Mouse (Mus musculus) right cerebral cortex, adult 18-20 months (tissue): ENCODE measurements around the gene 5330417C22Rik.
"Not testable (repeated sequence)": the region's sequence is repeated elsewhere in the genome, so short reads cannot be mapped to it uniquely, and the experiment has no call there.

Source experiments
- DNase-seq: peaks from one replicate; pipeline ENCODE4 v3.0.0; 2022; ENCODE audit warnings: mixed read lengths

The 5330417C22Rik gene

DNA sequence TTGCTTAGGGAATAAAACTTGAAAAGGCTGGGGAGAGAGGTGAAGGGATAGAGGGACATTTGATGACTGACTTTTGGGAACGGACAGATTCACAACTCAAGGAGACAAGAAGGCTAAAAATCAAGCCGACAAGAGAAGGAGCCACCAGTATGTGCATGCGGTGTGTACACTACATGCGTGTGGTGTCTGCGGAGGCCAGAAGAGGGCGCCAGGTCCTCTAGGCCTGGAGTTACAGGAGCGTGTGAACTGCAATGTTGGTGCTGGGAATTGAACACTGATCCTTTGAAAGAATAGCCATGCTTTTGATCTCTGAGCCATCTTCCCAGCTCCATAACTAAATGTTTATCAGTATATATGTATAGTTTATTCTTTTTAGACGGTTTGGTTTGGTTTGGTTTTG lies 7.8 kb downstream of the 5330417C22Rik start:
- DNase-seq: no peak

DNA sequence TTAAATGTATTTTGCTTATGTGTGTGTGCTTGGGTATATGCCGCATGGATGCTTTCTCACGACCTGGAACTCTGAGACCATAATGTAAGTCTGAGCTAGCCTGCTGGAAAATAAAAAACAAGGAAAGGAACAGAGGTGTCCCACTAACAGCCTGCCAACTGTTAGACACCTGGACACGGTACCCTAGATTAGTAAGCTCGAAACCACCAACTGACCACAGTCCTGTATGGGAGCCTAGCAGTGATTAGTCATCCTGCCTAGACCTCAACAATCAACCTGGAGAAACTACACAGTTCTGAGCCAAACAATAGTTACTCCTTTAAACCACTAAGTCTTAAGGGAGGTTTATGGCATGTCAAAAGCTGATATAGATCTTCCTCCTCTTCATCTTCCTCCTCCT lies 12.9 kb downstream of the 5330417C22Rik start:
- DNase-seq: no peak

DNA sequence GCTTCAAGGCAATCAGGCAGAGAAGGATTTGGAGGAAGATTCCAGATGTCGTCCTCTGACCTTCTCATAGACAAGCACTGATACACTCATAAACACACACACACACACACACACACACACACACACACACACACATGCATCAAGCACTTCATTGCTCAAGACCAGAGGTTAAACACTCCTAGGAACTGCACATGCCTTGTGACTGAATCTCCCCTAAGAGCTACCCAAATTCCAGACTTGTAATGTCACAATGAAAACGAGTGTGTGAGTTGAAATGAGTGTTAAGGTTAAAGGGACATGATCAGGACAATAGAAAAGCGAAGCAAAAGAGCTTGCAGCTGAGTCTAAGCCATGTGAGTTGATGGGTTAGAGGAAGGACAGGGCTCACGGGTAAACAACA lies 18.1 kb downstream of the 5330417C22Rik start:
- DNase-seq: no peak

DNA sequence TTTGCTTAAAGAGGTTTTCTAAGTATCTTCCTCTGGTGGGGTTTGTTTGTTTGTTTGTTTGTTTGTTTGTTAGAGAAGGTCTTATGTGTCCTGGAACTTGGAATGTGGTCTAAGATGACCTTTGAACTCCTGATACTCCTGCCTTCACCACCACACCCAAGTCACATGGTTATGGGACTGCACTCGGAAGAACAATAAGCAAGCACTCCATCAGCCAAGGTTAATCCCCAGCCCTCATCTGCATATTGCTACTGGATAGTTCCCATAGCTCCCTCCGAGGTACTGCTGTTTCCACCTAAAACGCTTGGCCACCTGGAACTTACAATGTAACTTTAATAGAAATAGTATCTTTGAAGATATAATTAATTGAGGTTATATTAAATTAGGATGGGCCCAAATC lies 22.9 kb downstream of the 5330417C22Rik start:
- DNase-seq: no peak

DNA sequence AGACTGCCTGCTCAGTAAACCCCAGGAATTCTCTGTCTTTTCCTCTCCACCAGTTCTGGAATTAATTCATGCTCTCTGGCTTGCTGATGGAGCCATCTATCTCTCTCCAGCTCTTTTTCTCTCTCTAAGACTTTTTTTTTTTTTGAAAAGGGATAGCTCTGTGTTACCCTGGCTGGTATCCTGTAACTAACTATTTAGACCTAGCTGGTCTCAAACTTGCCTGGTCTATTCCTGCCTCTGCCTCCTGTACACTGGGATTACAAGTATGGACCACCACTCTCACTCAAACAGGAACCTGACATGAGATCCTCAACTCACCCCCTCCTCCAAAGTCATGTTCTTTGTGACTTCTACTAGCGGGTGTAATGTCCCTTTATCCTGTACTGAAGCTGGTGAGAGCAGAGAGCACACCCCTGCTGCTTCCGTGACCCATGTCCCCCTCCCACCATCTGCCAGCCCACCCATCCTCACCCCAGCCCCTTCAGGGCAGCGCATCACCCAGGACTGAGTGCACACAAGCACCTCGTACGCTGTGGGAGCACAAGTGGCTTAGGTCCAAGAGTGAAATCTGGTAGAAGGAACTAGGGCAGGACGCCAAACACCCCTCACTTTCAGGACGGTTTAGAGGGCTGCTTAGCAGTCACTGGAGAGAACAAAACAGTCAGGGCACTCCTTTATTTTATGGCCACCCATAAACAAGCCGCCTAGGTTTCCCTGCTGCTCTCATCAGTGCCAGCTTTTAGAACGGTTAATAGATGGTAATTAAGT lies 25.4 kb downstream of the 5330417C22Rik start:
- DNase-seq: peak; percentile 29

DNA sequence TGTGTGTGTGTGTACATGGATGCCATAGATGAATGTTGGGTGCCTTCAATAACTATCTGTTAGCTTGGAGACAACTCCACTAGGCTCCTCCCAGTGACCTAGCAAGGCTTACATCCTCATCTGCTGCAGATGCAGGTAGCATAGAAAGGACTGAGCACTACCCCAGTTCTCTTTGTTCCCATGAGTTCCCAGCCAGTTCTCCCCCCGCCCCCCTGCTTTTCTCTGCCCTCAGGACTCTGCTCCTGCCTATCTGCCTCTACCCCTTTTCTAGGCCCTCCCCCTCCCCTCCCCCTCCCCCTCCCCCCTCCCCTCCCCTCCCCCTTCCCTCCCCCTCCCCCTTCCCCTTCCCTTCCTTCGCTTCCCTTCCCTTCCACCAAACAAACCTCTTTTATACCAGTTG lies 26.2 kb downstream of the 5330417C22Rik start:
- no peak for DNase-seq

DNA sequence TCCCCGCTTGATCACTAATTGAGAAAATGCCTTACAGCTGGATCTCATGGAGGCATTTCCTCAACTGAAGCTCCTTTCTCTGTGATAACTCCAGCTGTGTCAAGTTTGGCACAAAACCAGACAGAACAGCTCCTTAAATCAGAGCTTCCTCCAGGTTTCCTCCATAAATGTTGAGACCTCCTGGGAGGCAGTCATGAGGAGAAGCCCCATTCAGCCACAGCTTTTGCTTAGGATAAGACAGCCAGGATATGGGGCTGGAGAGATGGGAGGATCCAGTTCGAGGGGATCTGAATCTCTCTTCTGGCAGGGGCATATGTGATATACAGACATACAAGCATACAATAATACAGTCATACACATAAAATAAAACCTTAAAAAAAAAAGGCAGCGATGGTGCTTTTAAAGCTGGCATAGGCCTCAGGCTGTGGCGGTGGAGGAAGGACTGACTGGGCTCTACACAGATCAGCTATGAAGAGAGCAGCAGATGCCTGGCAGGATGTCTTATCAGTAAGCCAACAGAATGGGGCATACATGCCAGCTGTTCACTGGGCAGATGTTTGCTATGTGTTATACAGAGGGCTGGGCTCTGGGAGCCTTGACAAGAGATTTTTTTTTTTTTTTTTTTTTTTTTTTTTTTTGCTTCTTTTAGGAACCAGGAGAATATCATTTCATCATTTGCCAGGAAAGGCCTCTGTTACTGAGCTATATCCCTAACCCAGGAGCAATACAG lies 27.4 kb downstream of the 5330417C22Rik start:
- no peak for DNase-seq

DNA sequence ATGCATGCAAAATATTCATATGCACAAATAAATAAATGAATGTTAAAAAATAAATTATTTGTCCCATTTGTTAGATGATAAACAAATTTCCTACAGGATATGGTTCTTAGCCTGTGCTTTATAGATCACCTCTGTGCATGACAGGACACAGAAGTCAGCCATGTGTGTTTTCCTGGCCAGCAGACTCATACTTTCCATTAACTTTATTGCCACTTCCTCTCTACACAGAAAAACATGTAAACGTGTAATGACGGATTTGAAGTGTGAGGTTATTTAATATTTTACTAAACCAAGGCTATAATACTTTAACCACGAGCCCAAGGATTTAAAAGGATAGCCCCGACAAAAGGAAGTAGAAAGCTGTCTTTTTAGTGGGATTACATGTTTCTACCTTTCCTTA lies 32.4 kb downstream of the 5330417C22Rik start:
- no peak for DNase-seq

DNA sequence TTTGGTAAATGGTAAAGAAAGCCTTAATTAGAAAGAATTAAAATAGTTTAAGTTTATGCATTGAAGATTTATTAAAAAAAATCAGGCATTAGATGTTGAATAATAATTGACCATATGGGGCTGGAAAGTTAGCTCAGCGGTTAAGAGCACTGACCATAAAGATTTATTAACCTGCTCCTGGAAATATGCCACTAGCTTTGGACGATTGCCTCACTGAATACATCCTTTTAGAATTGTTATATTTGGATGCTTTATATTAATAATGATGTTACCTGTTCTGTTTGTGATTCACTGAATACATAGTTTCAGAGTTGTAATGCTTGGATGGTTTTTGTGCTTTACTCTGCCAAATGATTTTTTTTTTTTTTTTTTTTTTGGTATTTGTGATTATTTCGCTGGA lies 34.9 kb downstream of the 5330417C22Rik start:
- not testable (repeated sequence) for DNase-seq

DNA sequence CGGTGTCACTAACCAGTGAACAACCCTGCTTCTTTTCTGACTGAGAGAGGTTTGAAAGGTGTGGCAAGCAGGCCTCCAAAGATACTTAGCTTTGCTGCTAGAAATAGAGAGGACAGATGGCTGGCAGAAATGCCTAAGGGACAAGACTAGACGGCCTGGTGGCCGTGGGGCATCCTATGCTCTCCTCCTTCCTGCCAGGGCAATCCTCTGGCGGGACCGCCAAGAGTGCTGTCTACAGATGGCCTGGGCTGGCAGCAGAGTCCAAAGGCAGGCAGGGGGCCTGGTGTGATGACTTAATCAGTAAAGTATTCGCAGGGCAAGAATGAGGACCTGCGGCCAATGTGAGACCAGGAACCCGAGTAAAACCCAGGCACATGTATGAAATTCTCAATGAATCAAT lies 36.5 kb downstream of the 5330417C22Rik start:
- DNase-seq: no peak

DNA sequence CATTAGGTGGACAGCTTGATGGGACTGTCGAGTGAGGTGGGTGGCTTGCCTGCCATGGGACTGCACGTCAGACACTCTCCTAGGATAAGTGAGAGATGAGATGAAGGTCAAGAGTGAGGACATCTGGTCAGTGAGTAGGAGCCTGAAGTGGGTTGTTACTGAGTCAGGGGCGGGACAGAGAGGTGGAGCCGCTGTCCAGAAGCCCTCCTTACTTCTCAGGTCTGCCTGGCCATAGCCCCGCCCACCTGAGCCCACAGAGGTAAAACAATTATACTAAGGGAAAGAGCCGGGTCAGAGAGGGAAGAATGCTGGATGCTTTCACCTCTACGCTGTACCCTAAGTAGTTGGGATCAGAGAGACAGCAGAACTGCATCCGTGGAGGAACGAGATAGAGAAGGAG lies 38.7 kb downstream of the 5330417C22Rik start:
- DNase-seq: no peak

DNA sequence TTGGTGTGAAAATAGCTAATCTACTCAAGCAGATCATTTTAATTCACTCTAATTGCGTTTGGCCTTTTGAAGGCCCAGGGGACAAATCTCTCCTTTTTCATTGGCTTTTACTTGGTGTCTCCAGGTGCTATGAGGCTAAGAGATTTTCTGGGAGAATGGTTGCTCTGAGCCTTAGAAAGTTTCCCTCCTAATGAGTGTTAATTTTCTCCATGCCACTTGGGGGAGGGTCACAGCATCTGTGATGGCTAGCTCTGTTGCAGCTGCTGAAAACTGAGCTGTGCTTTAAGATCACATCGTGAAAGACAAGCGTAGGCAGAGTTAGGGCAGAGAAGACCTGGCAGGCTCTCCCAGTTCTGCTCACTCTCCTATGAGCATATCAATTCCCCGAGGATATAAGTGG lies 40.9 kb downstream of the 5330417C22Rik start:
- DNase-seq: no peak

DNA sequence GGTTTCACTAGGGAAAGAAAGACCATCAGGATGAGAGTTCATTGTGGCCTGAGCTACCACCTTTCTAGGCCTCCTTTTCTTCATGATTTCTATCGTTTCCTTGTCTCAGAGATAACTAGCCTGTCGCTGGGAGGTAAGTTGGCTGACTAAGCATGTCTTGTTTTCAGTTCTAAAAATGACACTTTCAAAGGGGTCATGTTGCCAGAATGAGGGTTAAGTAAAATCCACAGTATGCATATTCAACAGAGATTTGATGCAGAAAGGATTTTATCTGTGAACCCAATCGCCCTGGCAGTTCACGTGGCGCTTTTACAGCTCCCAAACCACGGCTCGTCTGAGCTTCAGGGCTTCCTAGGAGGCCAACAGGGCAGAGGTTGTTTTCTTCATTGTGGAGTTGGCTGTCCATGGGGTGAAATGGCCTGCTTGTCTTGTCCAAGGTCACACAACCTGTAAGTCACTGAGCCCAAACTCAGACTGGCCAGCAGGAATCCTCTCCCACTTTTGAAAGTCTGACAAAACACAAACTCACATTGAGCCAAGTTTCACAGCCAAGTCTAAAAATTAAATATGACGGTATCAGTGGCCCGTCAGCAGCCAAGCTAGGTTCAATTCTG lies 41.4 kb downstream of the 5330417C22Rik start:
- DNase-seq: no peak

DNA sequence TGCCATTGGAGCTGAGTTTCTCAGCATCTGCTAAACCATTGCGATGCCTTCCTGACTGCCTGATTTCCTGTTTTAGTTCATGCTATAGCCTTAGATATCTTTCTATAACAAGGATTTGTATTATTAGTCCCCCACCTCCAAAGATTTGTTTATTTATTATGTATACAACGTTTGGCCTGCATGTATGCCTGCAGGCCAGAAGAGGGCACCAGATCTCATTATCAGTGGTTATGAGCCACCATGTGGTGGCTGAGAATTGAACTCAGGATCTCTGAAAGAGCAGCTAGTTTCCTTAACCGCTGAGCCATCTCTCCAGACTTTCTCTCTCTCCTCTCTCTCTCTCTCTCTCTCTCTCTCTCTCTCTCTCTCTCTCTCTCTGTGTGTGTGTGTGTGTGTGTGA lies 46.4 kb downstream of the 5330417C22Rik start:
- no peak for DNase-seq

DNA sequence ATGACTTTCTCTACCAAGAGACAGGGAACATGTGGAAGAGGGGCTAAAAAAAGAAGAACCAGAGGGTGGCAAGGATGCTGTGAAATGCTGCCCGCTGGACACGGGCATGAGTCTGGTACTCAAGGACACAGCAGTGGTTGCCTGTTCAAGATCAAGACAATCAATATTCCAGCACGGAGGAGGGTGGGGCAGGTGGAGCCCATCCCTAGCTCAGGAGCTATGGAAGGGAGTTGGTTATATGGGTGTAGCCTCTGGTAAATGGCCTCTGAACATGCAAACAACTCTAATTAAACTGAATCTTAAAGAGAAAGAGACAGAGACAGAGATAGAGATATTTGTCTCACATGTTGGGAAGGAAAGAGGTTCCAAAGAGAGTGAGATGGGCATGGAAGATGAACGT lies 51.6 kb downstream of the 5330417C22Rik start:
- DNase-seq: no peak

DNA sequence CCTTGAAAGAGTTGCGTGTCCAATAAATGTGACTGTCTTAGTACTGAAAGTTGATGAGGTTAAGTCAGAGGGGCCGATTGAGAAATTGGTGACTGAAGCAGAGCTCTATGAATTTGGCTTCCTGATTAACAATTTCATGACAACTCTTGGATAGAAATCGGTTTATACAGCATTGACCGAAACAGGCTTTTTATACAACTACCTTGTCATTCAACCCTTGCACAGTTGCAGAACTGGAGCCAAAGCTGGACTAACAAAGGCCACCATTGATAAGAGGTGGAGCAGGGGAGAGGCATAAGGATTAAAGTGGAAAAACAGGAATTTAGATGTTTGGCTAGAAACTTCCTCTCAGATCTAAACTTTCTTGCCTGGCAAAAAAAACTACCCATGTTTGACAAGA lies 57.5 kb downstream of the 5330417C22Rik start:
- no peak for DNase-seq

DNA sequence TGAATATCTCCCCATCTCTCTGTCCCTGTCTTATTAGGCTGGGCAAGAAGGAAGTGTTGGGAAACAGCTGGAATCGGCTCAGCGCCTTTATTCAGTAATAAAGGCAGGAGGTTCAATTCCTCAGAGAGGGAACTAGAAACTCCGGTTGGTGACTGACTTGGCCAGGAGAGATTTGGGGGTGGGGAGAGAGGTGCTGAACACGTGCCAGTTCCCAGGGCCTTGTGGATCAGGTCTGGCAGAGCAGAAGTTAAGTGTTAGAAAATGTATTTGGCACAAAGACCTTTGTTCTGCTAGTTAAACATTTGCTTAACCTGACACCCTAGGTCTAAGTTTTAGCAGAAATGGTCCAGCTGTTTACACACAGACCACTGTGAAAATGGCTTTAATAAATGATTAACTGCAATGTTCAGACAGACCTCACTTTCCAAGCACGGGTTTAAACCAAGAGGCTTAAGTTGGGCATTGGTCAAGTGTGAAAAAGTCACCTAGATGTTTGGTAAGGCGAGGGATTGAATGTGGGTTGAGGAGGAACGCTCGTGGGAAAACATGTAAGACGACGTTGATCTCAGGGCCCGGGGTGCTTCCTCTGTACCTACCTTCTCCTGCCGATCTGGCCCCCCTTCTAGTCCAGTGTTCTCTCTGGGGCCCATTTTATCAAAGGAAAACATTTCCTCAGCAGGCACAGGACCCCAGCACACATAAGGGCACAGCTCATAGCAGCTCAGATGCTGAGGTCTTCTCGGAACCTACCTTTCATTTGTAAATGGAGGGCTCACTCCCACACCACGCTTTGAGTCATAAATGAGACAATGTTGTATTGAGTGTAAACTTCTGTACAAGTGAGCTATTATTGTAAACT lies 59.3 kb downstream of the 5330417C22Rik start:
- DNase-seq: no peak

DNA sequence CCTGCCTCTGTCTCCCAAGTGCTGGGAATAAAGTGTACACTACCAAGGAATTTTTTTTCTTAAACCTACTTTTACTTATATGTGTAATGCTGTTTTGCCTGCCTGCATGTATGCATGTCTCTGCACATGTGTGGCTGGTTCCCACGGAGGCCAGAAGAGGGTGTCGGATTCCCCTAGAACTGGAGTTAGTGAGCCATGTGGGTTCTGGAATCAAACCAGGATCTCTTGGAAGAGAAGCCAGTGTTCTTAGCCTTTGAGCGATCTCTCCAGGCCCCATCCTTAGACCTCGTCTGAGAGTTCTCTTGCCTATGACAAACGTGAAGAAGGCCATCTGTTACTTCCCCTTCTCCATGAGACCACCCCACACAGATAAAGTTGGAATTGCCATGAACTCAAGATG lies 60.8 kb downstream of the 5330417C22Rik start:
- DNase-seq: no peak

DNA sequence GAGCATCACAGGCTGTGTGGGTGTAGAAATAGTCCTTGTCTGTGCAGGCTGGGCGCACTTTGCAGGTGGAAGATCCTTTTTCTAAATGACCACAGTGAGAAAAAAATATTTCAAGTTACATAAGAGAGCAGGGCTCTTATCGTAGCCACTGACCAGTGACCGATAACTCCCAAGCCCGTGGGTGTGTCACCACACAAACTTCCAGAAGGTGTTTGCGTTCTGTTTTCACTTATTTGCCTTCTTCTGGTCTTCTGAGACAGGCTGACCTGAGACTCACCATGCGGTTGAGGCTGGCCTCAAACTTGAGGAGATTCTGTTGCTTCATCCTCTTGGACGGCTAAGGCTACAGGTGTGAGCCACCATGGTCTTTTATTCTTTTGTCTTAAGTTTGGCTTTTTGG lies 61.4 kb downstream of the 5330417C22Rik start:
- no peak for DNase-seq

DNA sequence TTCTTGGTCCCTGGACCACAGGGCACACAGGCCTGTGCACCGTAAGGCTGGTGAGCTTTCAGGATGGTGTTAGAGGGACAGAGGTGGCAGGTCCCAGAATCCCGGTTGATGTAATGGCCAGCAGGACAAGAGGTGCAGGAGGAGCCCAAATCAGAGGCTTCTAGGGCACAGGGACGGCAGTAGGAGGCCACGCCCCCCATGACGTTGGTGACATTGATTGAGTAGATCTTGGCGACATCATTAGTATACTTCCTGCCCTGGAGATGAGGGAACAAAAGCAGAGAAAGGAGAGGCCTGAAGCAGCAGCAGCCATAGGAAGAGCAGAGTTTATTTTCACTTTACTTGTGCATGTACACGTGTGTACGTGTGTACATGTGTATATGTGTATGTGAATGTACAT lies 68.6 kb downstream of the 5330417C22Rik start:
- no peak for DNase-seq

DNA sequence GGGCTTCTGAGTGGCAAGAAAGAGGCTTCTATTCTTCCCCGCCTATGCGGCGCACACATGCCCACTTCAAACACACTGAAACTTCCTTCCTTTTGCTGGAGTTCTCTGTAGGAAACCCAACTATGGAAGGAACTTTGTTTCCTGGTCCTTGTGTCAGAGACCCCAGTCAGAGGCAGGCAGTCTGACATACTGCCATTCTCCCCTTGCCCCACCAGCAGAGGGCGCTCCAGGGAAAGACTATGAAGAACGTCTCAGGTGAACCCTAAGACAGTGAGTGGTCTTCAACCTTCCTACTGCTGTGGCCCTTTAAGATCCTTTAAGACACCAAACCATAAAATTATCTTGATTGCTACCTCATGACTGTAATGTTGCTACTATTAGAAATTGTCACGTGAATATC lies 69.9 kb downstream of the 5330417C22Rik start:
- peak; percentile 18 for DNase-seq

DNA sequence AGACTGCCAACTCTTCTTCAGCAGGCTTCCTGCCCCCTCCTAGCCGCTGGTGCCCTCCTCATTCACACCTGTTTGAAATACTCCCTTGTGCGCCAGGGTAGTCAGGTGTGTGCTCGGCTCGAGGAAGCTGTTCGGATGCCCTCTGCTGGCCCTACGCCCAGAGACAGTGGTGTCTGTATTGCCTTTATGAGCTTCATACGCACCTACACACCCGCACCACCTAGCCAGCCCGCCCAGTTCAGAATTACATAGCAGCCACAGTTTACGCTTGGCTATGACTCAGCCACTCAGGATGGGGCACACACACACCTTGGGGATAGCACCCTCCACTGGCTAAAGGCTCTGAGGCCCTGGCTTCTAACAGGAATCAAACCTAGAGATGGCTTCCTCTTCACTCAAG lies 77.5 kb downstream of the 5330417C22Rik start:
- DNase-seq: peak; percentile 23

DNA sequence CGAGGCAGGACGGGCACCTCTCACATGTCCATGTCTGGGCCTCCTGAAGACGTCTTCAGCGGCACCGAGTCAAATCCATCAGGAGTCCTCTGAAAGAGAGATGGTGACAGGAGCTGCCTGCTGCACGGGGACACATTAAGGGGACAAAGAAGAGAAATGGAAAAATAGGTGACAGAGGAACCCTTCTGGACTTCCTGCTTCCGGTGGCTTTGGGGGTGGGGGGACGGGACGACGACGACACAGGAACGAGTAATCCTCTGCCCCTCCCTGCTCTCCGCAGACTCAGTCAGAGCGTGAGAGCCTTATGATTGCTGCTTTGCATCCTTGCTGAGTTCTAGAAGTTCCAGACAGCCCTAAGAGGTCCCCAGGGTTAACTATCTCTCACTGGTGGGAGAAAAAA lies 78.0 kb downstream of the 5330417C22Rik start:
- no peak for DNase-seq
